Mouse (Mus musculus) myocyte (in vitro differentiated cells): ENCODE results near the gene Mfap5. TPM values are rescaled to one million over a fixed set of nuclear protein-coding genes. Genes with fewer than 3 reads are reported as not detected.

Experiments used
- H3K27me3 ChIP-seq: one replicate; pipeline ENCODE4 v1.6.1; 2011; ENCODE audit not compliant: control insufficient read depth, insufficient read depth, insufficient read length
- H3K36me3 ChIP-seq: one replicate; pipeline ENCODE4 v1.6.1; 2011; ENCODE audit not compliant: control insufficient read depth, insufficient read depth
- H3K4me2 ChIP-seq: one replicate; pipeline ENCODE4 v1.6.1; 2011; ENCODE audit warnings: low read depth, control low read depth
- H3K4me3 ChIP-seq: one replicate; pipeline ENCODE4 v1.5.1; 2011; ENCODE audit warnings: mild to moderate bottlenecking, control low read depth, moderate library complexity
- H3K79me2 ChIP-seq: one replicate; pipeline ENCODE4 v1.6.1; 2011; ENCODE audit not compliant: control insufficient read depth, insufficient read depth
- H3ac ChIP-seq: one replicate; pipeline ENCODE4 v1.6.1; 2011; ENCODE audit not compliant: control insufficient read depth, insufficient read length
- CEBPB ChIP-seq: IDR thresholded peaks from 2 replicates; pipeline ENCODE4 v1.6.1; 2011; ENCODE audit warnings: mild to moderate bottlenecking, moderate library complexity; ENCODE audit not compliant: poor library complexity, insufficient read depth, severe bottlenecking
- E2F4 ChIP-seq: IDR thresholded peaks from one replicate; pipeline ENCODE4 v1.6.1; 2011; ENCODE audit warnings: mild to moderate bottlenecking, control low read depth, moderate library complexity; ENCODE audit not compliant: insufficient read depth
- MAX ChIP-seq: IDR thresholded peaks from one replicate; pipeline ENCODE4 v1.6.1; 2011; ENCODE audit warnings: low read depth, mild to moderate bottlenecking, control low read depth
- MYOD1 ChIP-seq, 3 experiments: IDR thresholded peaks; one replicate each; pipeline ENCODE4 v1.6.1; 2011; ENCODE audit warnings: control low read depth in 2 of 3, low read depth in 2 of 3, mild to moderate bottlenecking in 2 of 3, moderate library complexity in 1 of 3; ENCODE audit not compliant: insufficient read length in 2 of 3, control insufficient read depth in 1 of 3
- MYOG ChIP-seq, 3 experiments: IDR thresholded peaks; one replicate each; pipeline ENCODE4 v1.6.1; 2011; ENCODE audit warnings: control low read depth in 2 of 3, low read depth in 2 of 3, mild to moderate bottlenecking in 2 of 3; ENCODE audit not compliant: insufficient read length in 2 of 3, control insufficient read depth in 1 of 3, insufficient read depth in 1 of 3
- POLR2A ChIP-seq: IDR thresholded peaks from one replicate; pipeline ENCODE4 v1.6.1; 2011; ENCODE audit warnings: low read depth, mild to moderate bottlenecking, control low read depth, moderate library complexity; ENCODE audit not compliant: insufficient read length
- POLR2AphosphoS2 ChIP-seq: IDR thresholded peaks from one replicate; pipeline ENCODE4 v1.6.1; 2011; ENCODE audit warnings: low read depth, control low read depth; ENCODE audit not compliant: insufficient read length
- REST ChIP-seq: IDR thresholded peaks from one replicate; pipeline ENCODE4 v1.6.1; 2011; ENCODE audit warnings: mild to moderate bottlenecking, control low read depth, moderate library complexity; ENCODE audit not compliant: insufficient read depth, insufficient read length
- SRF ChIP-seq: IDR thresholded peaks from one replicate; pipeline ENCODE4 v1.6.1; 2011; ENCODE audit warnings: low read depth; ENCODE audit not compliant: control insufficient read depth, insufficient read length
- TCF12 ChIP-seq: IDR thresholded peaks from one replicate; pipeline ENCODE4 v1.6.1; 2011; ENCODE audit warnings: mild to moderate bottlenecking, control low read depth; ENCODE audit not compliant: poor library complexity, insufficient read depth, severe bottlenecking
- TCF3 ChIP-seq: IDR thresholded peaks from one replicate; pipeline ENCODE4 v1.6.1; 2011; ENCODE audit warnings: low read depth, control low read depth; ENCODE audit not compliant: insufficient read length
- USF1 ChIP-seq: IDR thresholded peaks from one replicate; pipeline ENCODE4 v1.6.1; 2011; ENCODE audit warnings: low read depth, mild to moderate bottlenecking, control low read depth, moderate library complexity
- polyA plus RNA-seq: library from polyadenylated mRNA; unstranded; fragments of >200 nt; fragmentation: generic; extraction: Trizol; gene quantifications from one replicate; pipeline ENCODE4 v1.2.1, GENCODE M21; 2012; ENCODE audit warnings: missing spikeins

Gene Mfap5
- polyA plus RNA-seq, 1 experiment = 0.98 TPM

GRCm38 (mm10) chr6:122523289-122523688 is 17.6 kb downstream of the Mfap5 start:
- Histone ChIP-seq H3K4me2 (no peak overlapping the region), H3K4me3 (no peak overlapping the region), H3K36me3 (no peaks in the 10 kb centered on the region), H3K79me2 (no peaks in the 10 kb centered on the region), H3K27me3 (no peaks in the 10 kb centered on the region), H3ac (no peak overlapping the region)
- TF ChIP-seq E2F4 = no peak
- no peak for TF ChIP-seq USF1
- TF ChIP-seq POLR2A = no peak
- TF ChIP-seq POLR2AphosphoS2 = no peak
- no peak for TF ChIP-seq TCF3
- no peak for TF ChIP-seq MYOG (IDR thresholded peaks at IDR 0.05; ENCODE audit: control insufficient read depth in 1 of 3, insufficient read depth in 1 of 3, insufficient read length in 2 of 3, low read depth in 2 of 3)
- TF ChIP-seq MAX = no peak
- no peak for TF ChIP-seq SRF
- TF ChIP-seq REST = no peak
- TF ChIP-seq MYOD1 (IDR thresholded peaks at IDR 0.05; ENCODE audit: control insufficient read depth in 1 of 3, insufficient read length in 2 of 3, low read depth in 2 of 3) = no peak
- TF ChIP-seq CEBPB = no peak
- no peak for TF ChIP-seq TCF12

- Histone ChIP-seq H3K27me3 (no peaks in the 10 kb centered on the region), H3K4me2 (no peak overlapping the region), H3K36me3 (no peaks in the 10 kb centered on the region), H3K4me3 (no peak overlapping the region), H3ac (no peak overlapping the region), H3K79me2 (no peaks in the 10 kb centered on the region)
- TF ChIP-seq CEBPB (no peak), MYOD1 (IDR thresholded peaks at IDR 0.05; ENCODE audit: control insufficient read depth in 1 of 3, insufficient read length in 2 of 3, low read depth in 2 of 3) (no peak), MYOG (IDR thresholded peaks at IDR 0.05; ENCODE audit: control insufficient read depth in 1 of 3, insufficient read depth in 1 of 3, insufficient read length in 2 of 3, low read depth in 2 of 3) (no peak), POLR2AphosphoS2 (no peak), TCF3 (no peak), SRF (no peak), USF1 (no peak), TCF12 (no peak)
Measured at GRCm38 (mm10) chr6:122527596-122527995, 22.0 kb downstream of the Mfap5 start.

- Histone ChIP-seq H3K4me2 (no peak overlapping the region), H3K27me3 (no peaks in the 10 kb centered on the region), H3K4me3 (no peak overlapping the region), H3K36me3 (no peaks in the 10 kb centered on the region), H3K79me2 (no peaks in the 10 kb centered on the region), H3ac (no peak overlapping the region)
- TF ChIP-seq POLR2A (no peak), MYOD1 (IDR thresholded peaks at IDR 0.05; ENCODE audit: control insufficient read depth in 1 of 3, insufficient read length in 2 of 3, low read depth in 2 of 3) (no peak), SRF (no peak), TCF12 (no peak)
Measured at GRCm38 (mm10) chr6:122528136-122528535, 22.5 kb downstream of the Mfap5 start.

- no peaks in the 10 kb centered on the region for H3K79me2 ChIP-seq
- no peak overlapping the region for H3ac ChIP-seq
- no peaks in the 10 kb centered on the region for H3K36me3 ChIP-seq
- H3K27me3 ChIP-seq = no peaks in the 10 kb centered on the region
- no peak overlapping the region for H3K4me3 ChIP-seq
- TF ChIP-seq CEBPB (no peak), E2F4 (no peak), MAX (no peak), TCF3 (no peak), SRF (no peak), POLR2A (no peak), TCF12 (no peak)
- H3K4me2 ChIP-seq = no peak overlapping the region
Measured at GRCm38 (mm10) chr6:122531466-122532174, 26.0 kb downstream of the Mfap5 start.

- Histone ChIP-seq H3K36me3 (no peaks in the 10 kb centered on the region), H3K4me3 (no peak overlapping the region), H3ac (no peak overlapping the region), H3K27me3 (no peaks in the 10 kb centered on the region), H3K79me2 (no peaks in the 10 kb centered on the region), H3K4me2 (no peak overlapping the region)
- no peak for TF ChIP-seq SRF
- no peak for TF ChIP-seq TCF12
- TF ChIP-seq E2F4 = no peak
- no peak for TF ChIP-seq POLR2AphosphoS2
- TF ChIP-seq MYOD1 (IDR thresholded peaks at IDR 0.05; ENCODE audit: control insufficient read depth in 1 of 3, insufficient read length in 2 of 3, low read depth in 2 of 3) = no peak
- no peak for TF ChIP-seq TCF3
- TF ChIP-seq USF1 = no peak
- no peak for TF ChIP-seq MAX
- TF ChIP-seq REST = no peak
- no peak for TF ChIP-seq CEBPB
- no peak for TF ChIP-seq POLR2A
- no peak for TF ChIP-seq MYOG (IDR thresholded peaks at IDR 0.05; ENCODE audit: control insufficient read depth in 1 of 3, insufficient read depth in 1 of 3, insufficient read length in 2 of 3, low read depth in 2 of 3)
Measured at GRCm38 (mm10) chr6:122532883-122533302, 27.2 kb downstream of the Mfap5 start.
